Mouse (Mus musculus) layer of hippocampus, adult 2 months (tissue): ENCODE measurements around the gene Cbarp. TPM values are rescaled to one million over a fixed set of nuclear protein-coding genes. Genes with fewer than 3 reads are reported as not detected.

ENCODE experiments used
- DNase-seq, 2 experiments: peaks; one replicate each; pipeline ENCODE4 v3.0.0; 2022; ENCODE audit warnings: low spot score in 2 of 2
- H3K27ac ChIP-seq: fragments of 200-600 bp; 2 replicates; pipeline ENCODE4 v1.8.1; 2022
- H3K4me3 ChIP-seq: fragments of 200-600 bp; 2 replicates; pipeline ENCODE4 v1.8.1; 2022; ENCODE audit warnings: mild to moderate bottlenecking
- CTCF ChIP-seq: fragments of 200-600 bp; conservative IDR thresholded peaks from 2 replicates; pipeline ENCODE4 v1.8.1; 2022; ENCODE audit warnings: antibody characterized with exemption, mild to moderate bottlenecking, moderate library complexity
- total RNA-seq, 2 experiments: library from RNA; stranded (reverse); gene quantifications; 2 replicates each; pipeline ENCODE4 v1.2.3; 2021

Gene Cbarp
- total RNA-seq, 2 experiments from 2014 or later = 331 to 341 TPM

DNA sequence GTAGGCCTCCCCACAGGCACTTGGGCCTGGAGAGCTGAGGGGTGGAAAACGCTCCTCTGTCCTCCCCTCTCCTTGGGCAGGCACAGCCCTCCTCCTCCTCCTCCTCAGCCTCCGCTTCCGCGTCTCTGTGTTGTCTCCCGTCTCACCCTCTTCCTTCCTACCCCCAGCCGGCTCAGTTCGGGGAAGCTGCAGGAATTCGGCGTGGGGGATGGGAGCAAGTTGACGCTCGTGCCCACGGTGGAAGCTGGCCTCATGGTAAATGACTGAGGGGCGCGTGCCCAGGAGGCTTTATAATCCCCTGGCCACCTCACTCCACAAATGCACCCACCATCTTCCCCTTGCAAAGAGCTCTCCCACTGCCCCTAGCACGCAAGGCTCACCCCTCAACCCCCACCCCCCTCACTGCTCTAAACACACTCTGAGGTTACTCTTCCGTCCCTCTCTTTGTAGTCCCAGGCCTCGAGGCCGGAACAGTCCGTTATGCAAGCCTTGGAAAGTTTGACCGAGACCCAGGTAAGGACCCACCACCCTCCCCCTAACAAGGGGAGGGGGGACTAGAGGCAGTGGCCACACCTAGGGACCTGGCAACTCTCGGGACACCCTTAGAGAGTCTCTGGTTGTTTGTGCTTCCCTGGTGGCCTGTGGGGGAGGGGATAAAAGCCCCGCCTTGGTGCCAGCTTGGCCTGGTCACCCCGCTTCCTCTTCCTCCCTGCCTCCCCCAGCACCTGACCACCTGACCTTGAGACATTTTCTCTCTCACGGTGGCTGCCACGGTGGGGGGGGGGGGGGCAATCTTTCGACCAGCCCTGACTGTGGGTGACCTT is 10.8 kb upstream of the Cbarp start:
- no peak for TF ChIP-seq CTCF
- DNase-seq = no peak
- H3K4me3 ChIP-seq = peak overlapping the region; percentile 94
- peak overlapping the region; percentile 97 for H3K27ac ChIP-seq

DNA sequence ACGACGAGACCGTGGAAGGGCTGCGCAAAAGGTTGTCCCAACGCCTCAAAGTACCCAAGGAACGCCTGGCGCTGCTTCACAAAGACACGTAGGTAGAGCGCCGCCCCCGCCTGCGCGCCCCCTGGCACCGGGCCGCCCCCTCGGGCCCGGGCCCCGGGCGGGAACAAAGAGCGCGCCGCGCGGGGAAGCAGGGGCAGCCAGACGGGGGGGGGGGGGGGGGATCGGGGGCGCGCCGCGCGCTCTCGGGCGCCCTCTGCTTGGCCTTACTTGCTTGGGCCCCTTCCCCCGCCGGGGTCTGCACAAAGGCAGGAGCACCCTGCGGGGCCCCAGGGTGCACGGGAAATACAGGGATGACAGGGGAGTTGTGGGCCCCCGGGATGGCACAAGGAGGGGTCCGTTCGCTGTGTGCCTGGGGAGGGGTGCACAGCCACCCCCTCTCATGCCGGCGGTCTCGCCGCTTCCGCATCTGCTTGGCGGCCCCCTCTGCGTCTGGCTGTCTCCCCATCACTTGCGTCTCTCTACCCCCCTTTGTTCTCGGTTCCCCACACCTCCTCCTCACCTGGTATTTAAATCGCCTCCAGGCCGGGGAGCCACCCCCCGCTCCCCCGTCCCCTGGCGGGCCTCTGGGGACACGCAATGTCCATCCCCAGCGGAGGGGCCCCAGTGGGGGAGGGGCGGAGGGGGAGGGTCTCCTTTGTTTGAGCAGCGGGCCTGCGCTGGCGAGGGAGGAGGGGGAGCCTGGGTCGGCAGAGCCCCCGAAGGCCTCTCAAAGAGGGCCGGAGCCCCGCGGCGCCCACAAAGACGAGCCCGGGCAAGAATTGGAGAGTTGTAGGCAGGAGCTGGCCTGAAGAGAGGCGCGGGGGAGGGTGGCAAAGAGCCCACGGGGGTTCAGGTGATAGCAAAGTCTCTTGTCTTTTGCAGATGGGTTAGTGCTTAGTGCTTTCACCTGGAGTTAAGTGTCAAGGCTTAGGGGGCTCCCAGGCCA is 9.9 kb upstream of the Cbarp start:
- Histone ChIP-seq H3K4me3 (peak overlapping the region; percentile 94), H3K27ac (peak overlapping the region; percentile 97)
- TF ChIP-seq CTCF = peak; percentile 14; the same call in 1 of the 2 replicates
- DNase-seq = no peak

DNA sequence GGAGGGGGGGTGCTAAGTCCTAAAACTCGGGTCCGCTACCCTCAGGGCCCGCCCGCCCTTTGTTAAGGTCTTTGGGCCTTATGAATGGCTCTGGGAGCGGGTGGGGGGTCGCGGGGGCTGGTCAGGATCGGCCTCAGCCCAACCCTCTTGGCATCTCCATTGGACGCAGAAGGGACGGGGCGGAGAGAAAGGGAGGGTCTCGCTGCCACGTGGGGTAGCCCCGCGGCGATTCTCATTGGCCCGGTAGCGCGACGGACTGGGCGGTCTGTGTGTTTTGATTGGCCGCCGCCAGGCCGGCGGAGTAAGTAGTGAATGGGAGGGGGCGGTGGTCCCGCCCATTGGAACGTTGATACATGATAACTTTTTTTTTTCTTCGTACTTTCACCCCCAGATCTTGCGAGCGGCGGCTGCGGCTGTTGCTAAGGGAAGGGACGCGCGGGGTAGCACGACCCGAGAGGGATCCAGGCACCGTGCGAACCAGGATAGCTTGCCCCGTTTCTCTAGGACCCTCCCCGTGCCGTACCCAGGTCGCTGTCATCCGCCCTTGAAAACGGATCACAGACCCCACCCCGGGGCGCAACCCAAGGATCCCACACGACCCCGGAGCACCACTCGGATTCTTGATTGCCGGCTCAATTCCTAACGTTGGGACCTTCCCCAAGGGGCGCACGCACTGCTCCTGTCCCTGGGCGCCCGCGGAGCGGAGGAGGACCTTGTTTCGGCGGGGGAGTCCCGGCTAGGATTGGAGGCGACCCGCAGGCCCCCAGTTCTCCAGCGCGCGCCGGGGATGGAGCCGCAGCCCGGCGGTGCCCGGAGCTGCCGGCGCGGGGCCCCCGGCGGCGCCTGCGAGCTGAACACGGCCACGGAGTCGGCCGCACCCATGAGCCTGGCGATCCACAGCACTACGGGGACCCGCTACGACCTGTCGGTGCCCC is 8.9 kb upstream of the Cbarp start:
- no peak; the same call in 1 of the 2 replicates for TF ChIP-seq CTCF
- Histone ChIP-seq H3K27ac (peak overlapping the region; percentile 98), H3K4me3 (peak overlapping the region; percentile 94)
- DNase-seq = peak; percentile 96 to 99

DNA sequence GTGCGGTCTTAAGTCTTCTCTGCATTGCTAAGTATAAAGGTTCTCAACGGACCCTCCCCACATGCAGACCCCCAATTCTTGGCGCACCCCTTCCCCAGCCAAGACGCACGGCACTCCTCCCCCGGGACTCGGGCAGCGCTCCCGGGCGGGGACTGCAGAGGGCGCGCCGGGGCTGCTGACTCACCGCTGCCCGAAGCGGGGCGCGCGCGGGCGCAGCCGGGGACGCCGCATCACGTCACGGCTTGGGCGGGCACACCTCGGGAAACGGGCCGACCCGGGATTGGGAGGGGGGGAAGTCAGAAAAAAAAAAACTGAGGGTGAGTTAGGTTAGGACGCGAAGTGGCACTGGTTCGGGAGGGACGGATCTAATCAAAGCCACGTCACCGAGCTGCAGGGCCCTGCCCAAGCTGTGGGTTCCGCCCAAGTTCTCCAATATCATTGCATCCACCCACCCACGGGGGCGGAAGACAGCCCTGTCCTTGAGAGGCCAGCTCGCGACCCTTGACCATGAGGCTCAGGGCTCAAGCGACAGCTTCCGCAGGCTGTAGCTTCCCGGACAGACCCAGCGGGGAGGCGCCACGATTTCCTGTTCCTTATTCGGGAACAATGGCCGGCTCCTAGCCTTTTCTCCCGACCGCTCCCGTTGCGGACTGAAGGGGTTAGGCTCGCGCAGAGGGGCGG is 8.1 kb upstream of the Cbarp start:
- peak; percentile 84 for TF ChIP-seq CTCF
- Histone ChIP-seq H3K4me3 (peak overlapping the region; percentile 94), H3K27ac (peak overlapping the region; percentile 98)
- peak; percentile 91 to 95 for DNase-seq

DNA sequence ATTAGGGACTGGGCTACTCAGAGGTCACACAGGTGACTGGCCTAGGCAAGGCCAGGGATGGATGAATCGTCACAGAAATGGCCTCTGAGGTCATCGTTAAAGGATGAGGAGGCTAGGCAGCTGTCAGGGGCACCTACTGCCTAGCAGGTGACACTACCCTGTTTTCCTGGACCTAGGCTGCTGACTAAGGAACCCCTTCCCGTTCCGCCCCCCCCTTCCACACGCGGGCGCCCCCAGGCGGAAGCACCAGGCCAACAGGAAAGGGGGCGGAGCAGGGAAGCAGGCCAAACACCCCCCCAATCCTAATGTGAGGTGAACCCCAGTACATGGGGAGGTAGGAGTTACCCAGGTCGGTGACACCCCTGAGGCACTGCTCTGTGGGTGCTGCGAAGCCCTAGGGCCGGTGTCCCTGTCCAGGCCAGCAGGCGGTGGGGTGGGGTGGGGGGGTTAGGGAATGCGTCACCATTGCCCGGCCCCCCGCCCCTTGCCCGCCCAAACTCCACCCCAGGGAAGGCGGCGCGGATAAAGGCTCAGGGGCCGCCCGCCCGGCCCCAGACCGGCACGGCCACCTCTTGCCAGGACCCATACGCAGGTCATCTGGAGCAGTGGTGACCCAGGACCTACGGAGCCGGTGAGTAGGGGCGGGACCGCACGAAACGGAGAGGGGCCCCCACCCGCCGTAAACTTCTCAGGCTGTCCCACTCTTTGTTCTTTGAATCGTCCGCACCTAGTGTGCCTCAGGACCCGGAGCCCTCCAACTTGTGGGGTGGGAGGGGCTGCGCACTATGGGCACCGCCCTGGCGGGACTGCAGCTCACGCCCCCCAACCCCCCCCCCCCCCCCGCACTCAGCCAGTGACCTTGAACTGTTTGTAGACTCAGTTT is 7.3 kb upstream of the Cbarp start, which contains the start of gene Midn:
Gene Midn (plus strand): TSS at position 554 of the 883 bp plus-strand sequence.
- peak within 1 kb of the TSS; percentile 94 for H3K4me3 ChIP-seq
- H3K27ac ChIP-seq = peak within 1 kb of the TSS; percentile 98
- peak in 1 of 2 experiments; percentile 68 for DNase-seq
- peak; percentile 74 for TF ChIP-seq CTCF

DNA sequence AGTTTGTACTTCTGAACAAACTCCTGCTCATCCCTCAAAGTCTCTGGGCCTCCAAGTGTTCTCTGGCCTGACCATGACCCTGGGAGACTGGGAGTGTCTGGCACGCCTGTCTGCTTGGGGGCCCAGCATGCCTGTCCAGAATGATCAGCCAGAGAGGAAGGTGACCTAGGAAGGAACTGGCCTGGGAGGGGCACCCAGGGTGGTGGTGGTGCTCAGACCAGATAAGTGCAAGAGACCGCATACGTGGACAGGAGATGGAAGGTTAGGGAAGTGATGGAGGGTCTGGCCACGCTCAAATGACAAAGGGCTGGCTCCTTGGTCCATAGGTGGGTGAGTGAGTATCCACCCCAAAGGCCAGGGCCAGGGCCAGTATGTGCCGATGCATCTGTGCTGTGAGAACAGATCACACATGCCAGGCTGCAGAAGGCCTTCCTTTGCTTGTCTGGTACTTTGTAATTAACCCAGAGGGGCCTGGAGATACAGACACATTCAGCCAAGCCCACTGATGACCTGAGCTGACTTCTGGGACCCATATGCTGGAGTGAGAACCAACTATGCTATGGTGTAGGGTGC is 6.6 kb upstream of the Cbarp start:
- Histone ChIP-seq H3K27ac (peak overlapping the region; percentile 98), H3K4me3 (no peak overlapping the region)
- no peak for DNase-seq
- no peak for TF ChIP-seq CTCF

DNA sequence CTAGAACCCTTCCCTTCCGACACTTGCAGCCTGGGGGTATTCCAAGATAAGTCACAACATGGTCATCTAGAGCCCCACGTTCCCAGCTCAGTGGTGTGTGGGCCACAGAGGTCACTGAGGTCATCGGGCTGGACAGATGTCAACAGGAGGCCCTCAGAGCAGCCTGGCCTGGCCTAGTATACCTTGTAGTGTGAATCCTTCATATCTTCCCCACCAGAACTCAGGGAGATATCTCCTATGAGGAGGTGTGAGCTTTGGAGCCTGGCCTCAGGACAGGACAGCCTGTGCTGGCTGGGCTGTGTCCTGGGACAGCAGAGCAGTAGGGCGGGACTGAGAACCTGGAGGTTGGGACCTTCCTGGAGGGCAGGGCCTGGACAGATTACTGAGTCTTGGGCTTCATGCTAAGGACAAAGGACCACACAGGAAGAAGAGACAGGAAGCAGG is 6.0 kb upstream of the Cbarp start:
- DNase-seq = no peak
- H3K4me3 ChIP-seq = no peak overlapping the region
- H3K27ac ChIP-seq = peak overlapping the region; percentile 98
- no peak for TF ChIP-seq CTCF

DNA sequence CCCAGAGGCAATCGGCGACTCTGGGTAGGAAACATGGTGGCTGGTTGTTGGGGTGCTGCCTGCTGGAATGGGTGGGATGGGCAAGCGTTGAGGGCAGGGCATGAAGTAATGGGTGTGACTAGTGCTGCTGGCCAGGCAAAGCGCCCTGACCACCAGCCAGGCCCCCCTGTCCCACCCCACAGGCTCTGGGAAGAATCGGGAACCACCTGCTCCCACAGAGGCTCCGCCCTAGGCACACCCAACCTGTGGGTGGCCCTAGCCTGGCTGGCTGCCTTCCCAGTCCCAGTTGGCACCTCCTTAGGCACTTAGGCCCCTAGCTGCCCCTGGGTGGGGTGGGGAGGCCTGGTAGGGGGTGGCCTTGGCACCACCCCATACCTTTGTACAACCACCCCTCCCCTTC is 5.3 kb upstream of the Cbarp start:
- TF ChIP-seq CTCF = no peak
- no peak for DNase-seq
- no peak overlapping the region for H3K4me3 ChIP-seq
- peak overlapping the region; percentile 98 for H3K27ac ChIP-seq

DNA sequence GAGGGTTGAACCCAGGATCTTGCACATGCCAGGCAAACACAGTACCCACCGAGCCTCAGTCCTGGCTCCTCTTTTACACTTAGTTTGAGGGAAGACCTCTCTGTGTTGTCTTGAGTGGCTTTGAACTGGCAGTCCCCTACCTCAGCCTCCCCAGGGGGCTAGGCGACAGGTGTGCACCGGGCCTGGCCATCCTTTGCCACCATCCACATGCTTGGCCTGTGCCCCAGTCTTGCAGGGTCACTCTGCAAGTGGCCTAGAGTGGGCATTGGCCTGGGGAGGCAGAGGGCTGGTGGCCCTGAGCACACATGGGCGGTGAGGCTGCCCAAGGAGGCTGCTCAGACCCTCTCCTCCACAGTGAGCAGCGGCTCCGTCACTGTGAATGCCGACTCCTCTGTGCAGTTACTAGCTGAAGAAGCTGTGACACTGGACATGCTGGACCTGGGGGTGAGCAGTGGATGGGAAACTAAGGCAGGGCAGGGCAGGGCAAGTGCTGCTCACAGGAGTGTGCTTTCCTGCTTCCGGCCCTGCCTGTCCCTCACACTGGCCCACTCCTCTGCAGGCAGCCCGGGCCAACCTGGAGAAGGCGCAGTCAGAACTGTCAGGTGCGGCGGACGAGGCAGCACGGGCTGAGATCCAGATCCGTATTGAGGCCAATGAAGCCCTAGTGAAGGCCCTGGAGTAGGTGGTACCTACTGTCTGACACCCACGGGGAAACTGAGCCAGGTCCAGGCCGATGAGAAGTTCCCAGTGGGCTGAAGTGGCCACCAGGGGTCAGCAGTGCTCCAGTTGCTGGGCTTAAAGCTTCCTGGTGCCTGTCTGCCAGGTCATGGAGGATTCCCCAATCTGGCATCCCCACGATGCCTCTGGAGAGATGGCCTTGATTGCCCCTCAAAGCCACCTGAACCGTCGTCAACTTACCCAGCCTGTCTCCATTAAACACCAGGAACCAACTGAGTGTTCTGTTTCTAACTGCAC is 4.5 kb upstream of the Cbarp start:
- Histone ChIP-seq H3K4me3 (no peak overlapping the region), H3K27ac (peak overlapping the region; percentile 98)

More for the DNA sequence above, 4.5 kb upstream of the Cbarp start:
- DNase-seq = peak in 1 of 2 experiments; percentile 78
- TF ChIP-seq CTCF = peak; percentile 89
